Mouse (Mus musculus) inflammation-experienced regulatory T-cells (primary cell): ENCODE data around the gene Naa80. TPM values are rescaled to one million over a fixed set of nuclear protein-coding genes. Genes with fewer than 3 reads are reported as not detected.

Source experiments
- polyA plus RNA-seq, 2 experiments: library from polyadenylated mRNA; unstranded; fragments of 100-300 nt; shearing (Covaris generic); gene quantifications; one replicate each; pipeline ENCODE4 v1.2.1; 2017

The Naa80 gene
- polyA plus RNA-seq = 10 to 100 TPM; 12.4 to 18.6 TPM

GRCm38 (mm10) chr9:107578587-107578986 lies at the start of gene Naa80:
TSS of gene Naa80 (plus strand) at chr9:107578887.

GRCm38 (mm10) chr9:107533791-107534407 lies 44.8 kb upstream of the Naa80 start, which contains the start of gene Tmem115:
TSS of gene Tmem115 (plus strand) at chr9:107533945.

GRCm38 (mm10) chr9:107541474-107542351 lies 37.0 kb upstream of the Naa80 start, which contains the start of the genes Cyb561d2 and Nprl2:
TSS of gene Cyb561d2 (minus strand) at chr9:107542193.
TSS of gene Nprl2 (plus strand) at chr9:107542226.

GRCm38 (mm10) chr9:107547026-107547425 lies 31.7 kb upstream of the Naa80 start, which contains the start of gene Zmynd10:
TSS of gene Zmynd10 (plus strand) at chr9:107547298.

GRCm38 (mm10) chr9:107551117-107551889 lies 27.4 kb upstream of the Naa80 start, which contains the start of gene Rassf1:
TSS of gene Rassf1 (plus strand) at chr9:107551555.

GRCm38 (mm10) chr9:107563029-107563581 lies 15.6 kb upstream of the Naa80 start, which contains the start of gene Tusc2:
TSS of gene Tusc2 (plus strand) at chr9:107563255.

GRCm38 (mm10) chr9:107567702-107568319 lies 10.9 kb upstream of the Naa80 start, which contains the start of gene Hyal2:
TSS of gene Hyal2 (plus strand) at chr9:107567945.

GRCm38 (mm10) chr9:107576357-107577107 lies 2.2 kb upstream of the Naa80 start, which contains the start of gene Hyal1:
TSS of gene Hyal1 (plus strand) at chr9:107576927.

GRCm38 (mm10) chr9:107580501-107581317 lies 2.0 kb downstream of the Naa80 start, which contains the start of gene Hyal3:
TSS of gene Hyal3 (plus strand) at chr9:107580818.

GRCm38 (mm10) chr9:107586974-107587832 lies 8.5 kb downstream of the Naa80 start, which contains the start of gene Ifrd2:
TSS of gene Ifrd2 (plus strand) at chr9:107587642.

GRCm38 (mm10) chr9:107608741-107609432 lies 30.2 kb downstream of the Naa80 start, which contains the start of gene Sema3b:
TSS of gene Sema3b (minus strand) at chr9:107609229.

Other genes with a start within 250 kb of the Naa80 start
- gene Hemk1, start 240.5 kb upstream of the Naa80 start, polyA plus RNA-seq = 10 to 100 TPM; 16.4 to 30.8 TPM
- gene 6430571L13Rik, start 238.3 kb upstream of the Naa80 start, polyA plus RNA-seq = 1 to 10 TPM; 3.3 to 3.5 TPM
- gene Cacna2d2, start 179.3 kb upstream of the Naa80 start, polyA plus RNA-seq = under 1 TPM; 0.24 to 0.78 TPM
- gene Tmem115, start 44.9 kb upstream of the Naa80 start, polyA plus RNA-seq = 10 to 100 TPM; 46.5 to 59.2 TPM
- gene Cyb561d2, start 36.7 kb upstream of the Naa80 start, polyA plus RNA-seq = 10 to 100 TPM; 58.8 to 71.0 TPM
- 10 to 100 TPM; 62.5 to 79.4 TPM for gene Nprl2, start 36.7 kb upstream of the Naa80 start, polyA plus RNA-seq
- gene Zmynd10, start 31.6 kb upstream of the Naa80 start, polyA plus RNA-seq = 1 to 10 TPM; 2.1 to 5.8 TPM
- 10 to 100 TPM; 75.1 to 81.3 TPM for gene Rassf1, start 27.3 kb upstream of the Naa80 start, polyA plus RNA-seq
- gene Tusc2, start 15.6 kb upstream of the Naa80 start, polyA plus RNA-seq = 10 to 100 TPM; 50.9 to 54.5 TPM
- 10 to 100 TPM in 1 of 2 experiments, 1 to 10 TPM in 1; 8.8 to 13.5 TPM for gene Hyal2, start 10.9 kb upstream of the Naa80 start, polyA plus RNA-seq
- 10 to 100 TPM in 1 of 2 experiments, 1 to 10 TPM in 1; 5.5 to 11.3 TPM for gene Hyal1, start 2.0 kb upstream of the Naa80 start, polyA plus RNA-seq
- 1 to 10 TPM in 1 of 2 experiments, under 1 TPM in 1; 0.40 to 1.3 TPM for gene Hyal3, start 1.9 kb downstream of the Naa80 start, polyA plus RNA-seq
- 10 to 100 TPM; 17.5 to 36.3 TPM for gene Ifrd2, start 8.8 kb downstream of the Naa80 start, polyA plus RNA-seq
- not detected for gene Sema3b, start 30.3 kb downstream of the Naa80 start, polyA plus RNA-seq
- gene Gnai2, start 56.5 kb downstream of the Naa80 start, polyA plus RNA-seq = 100 to 1,000 TPM; 723 to 774 TPM
- under 1 TPM in 1 of 2 experiments, not detected in 1; 0.98 TPM for gene Slc38a3, start 90.6 kb downstream of the Naa80 start, polyA plus RNA-seq
- gene Gnat1, start 100.8 kb downstream of the Naa80 start, polyA plus RNA-seq = 1 to 10 TPM in 1 of 2 experiments, under 1 TPM in 1; 0.29 to 2.2 TPM
- gene Sema3f, start 131.6 kb downstream of the Naa80 start, polyA plus RNA-seq = under 1 TPM; 0.12 TPM
- 100 to 1,000 TPM; 287 to 306 TPM for gene Rbm5, start 192.1 kb downstream of the Naa80 start, polyA plus RNA-seq